Mouse (Mus musculus): Measurements from ENCODE around the gene Olfr1130. TPM values are rescaled to one million over a fixed set of nuclear protein-coding genes. Genes with fewer than 3 reads are reported as not detected.

Gene Olfr1130
- polyA plus RNA-seq (2012; rRNA removed) = not detected in 2 replicates

GRCm38 (mm10) chr2:87605912-87606311 is at the start of gene Olfr1130:
Gene Olfr1130 (plus strand): TSS chr2:87606212.

DNA sequence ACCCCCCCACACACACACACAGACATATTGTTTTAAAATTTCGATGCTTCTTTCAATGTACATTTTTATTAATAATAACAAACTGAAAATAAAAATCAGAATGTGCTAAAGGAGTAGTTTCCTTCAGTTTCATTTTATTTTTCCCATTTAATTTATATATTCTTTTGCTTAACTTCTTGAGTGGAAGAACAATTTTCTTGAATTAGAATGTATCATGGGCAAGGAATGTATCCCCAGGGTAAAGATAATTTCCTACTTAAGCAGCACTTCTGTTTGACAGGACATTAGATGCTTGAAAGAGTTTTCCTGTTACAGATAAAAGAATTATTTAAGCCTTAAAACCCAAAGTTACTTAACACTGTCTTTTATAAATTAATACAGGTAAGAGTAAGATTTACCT is 32.4 kb upstream of the Olfr1130 start, which contains the start of gene Olfr1129:
Gene Olfr1129, plus strand, starts transcription at position 301 of the 400 bp plus-strand sequence.

DNA sequence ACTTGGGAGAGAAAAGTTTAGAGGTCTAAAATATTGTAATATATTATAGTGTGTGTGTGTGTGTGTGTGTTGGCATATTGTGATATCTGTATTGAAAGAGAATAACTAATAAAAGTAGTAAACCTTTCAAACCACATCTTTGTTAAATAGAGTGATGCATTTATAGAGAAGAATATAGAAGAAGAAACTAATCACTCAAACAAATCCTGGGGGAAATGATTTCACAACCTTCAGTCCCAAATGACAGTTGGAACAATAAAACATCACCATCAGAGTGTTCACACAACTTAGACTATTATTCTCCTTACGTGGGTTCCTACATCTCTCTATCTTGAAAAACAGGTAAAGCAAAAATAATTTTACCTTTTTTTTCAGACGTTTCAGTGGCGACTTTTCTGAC is 20.8 kb downstream of the Olfr1130 start, which contains the start of gene Olfr1131:
Gene Olfr1131, plus strand, starts transcription at position 301 of the 400 bp plus-strand sequence.

DNA sequence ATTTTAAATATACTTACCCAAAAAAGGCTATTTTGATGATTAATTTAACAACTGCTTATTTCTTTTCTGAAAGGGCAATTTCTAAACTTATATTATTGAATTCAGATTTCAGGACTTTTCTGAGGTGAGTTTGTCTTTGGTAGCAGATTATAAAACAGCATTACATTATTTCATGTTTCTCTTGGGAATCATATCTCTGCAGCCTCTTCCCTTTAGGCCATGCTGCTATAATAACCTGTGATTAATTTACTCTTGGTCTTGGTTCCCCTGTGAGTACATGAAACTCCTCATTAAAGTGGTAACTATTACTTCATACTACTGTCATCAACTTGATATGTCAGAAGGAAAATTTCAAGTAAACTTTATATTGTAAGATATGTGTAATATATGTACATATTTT is 31.4 kb downstream of the Olfr1130 start, which contains the start of gene Olfr1132:
Gene Olfr1132, minus strand, starts transcription at position 101 of the 400 bp plus-strand sequence.

GRCm38 (mm10) chr2:87647274-87647673 is 41.3 kb downstream of the Olfr1130 start, which contains the start of gene Olfr1133:
Gene Olfr1133 (minus strand): TSS chr2:87647374.

DNA sequence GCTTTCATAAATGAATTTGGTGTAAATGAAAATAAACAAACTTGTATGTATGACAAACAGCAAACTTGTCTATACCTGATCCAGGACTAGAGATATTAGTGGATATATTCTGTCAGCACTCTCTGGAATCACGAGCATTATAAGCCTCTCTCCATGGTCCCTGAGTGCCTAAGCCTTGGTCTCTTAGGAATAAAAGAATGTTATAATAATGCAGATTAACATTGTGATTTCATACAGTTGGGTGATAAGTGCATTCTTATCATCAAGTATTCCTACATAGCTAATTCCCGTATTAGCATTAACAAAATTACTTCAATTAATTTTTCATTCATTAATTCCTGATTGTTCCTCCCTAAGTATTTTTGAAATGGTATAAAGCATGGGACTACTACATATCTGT is 52.3 kb downstream of the Olfr1130 start, which contains the start of gene Olfr1134:
Gene Olfr1134, minus strand, starts transcription at position 101 of the 400 bp plus-strand sequence.

Other genes with a start within 250 kb of the Olfr1130 start
- not detected in 2 replicates for gene Olfr1121, start 236.3 kb upstream of the Olfr1130 start, polyA plus RNA-seq (2012; rRNA removed)
- gene Olfr1122, start 220.4 kb upstream of the Olfr1130 start, polyA plus RNA-seq (2012; rRNA removed) = not detected in 2 replicates
- gene Olfr1123, start 189.6 kb upstream of the Olfr1130 start, polyA plus RNA-seq (2012; rRNA removed) = not detected in 2 replicates
- not detected in 2 replicates for gene Olfr1124, start 175.9 kb upstream of the Olfr1130 start, polyA plus RNA-seq (2012; rRNA removed)
- not detected in 2 replicates for gene Olfr1126, start 152.2 kb upstream of the Olfr1130 start, polyA plus RNA-seq (2012; rRNA removed)
- gene Pramel7, start 109.1 kb upstream of the Olfr1130 start, polyA plus RNA-seq (2012; rRNA removed) = not detected in 2 replicates
- not detected in 2 replicates for gene Pramel6, start 99.6 kb upstream of the Olfr1130 start, polyA plus RNA-seq (2012; rRNA removed)
- not detected in 2 replicates for gene Olfr153, start 74.4 kb upstream of the Olfr1130 start, polyA plus RNA-seq (2012; rRNA removed)
- gene Olfr1128, start 60.7 kb upstream of the Olfr1130 start, polyA plus RNA-seq (2012; rRNA removed) = not detected in 2 replicates
- not detected in 2 replicates for gene Olfr1129, start 32.3 kb upstream of the Olfr1130 start, polyA plus RNA-seq (2012; rRNA removed)
- gene Olfr1131, start 20.9 kb downstream of the Olfr1130 start, polyA plus RNA-seq (2012; rRNA removed) = not detected in 2 replicates
- gene Olfr1132, start 31.3 kb downstream of the Olfr1130 start, polyA plus RNA-seq (2012; rRNA removed) = not detected in 2 replicates
- gene Olfr1133, start 41.2 kb downstream of the Olfr1130 start, polyA plus RNA-seq (2012; rRNA removed) = not detected in 2 replicates
- gene Olfr1134, start 52.2 kb downstream of the Olfr1130 start, polyA plus RNA-seq (2012; rRNA removed) = not detected in 2 replicates
- gene Olfr1135, start 67.5 kb downstream of the Olfr1130 start, polyA plus RNA-seq (2012; rRNA removed) = not detected in 2 replicates
- not detected in 2 replicates for gene Olfr1136, start 87.7 kb downstream of the Olfr1130 start, polyA plus RNA-seq (2012; rRNA removed)
- not detected in 2 replicates for gene Olfr1137, start 107.0 kb downstream of the Olfr1130 start, polyA plus RNA-seq (2012; rRNA removed)
- not detected in 2 replicates for gene Olfr1138, start 133.8 kb downstream of the Olfr1130 start, polyA plus RNA-seq (2012; rRNA removed)
- gene Olfr1140, start 137.5 kb downstream of the Olfr1130 start, polyA plus RNA-seq (2012; rRNA removed) = not detected in 2 replicates
- gene Olfr1141, start 147.8 kb downstream of the Olfr1130 start, polyA plus RNA-seq (2012; rRNA removed) = not detected in 2 replicates
- gene Olfr152, start 173.3 kb downstream of the Olfr1130 start, polyA plus RNA-seq (2012; rRNA removed) = not detected in 2 replicates
- not detected in 2 replicates for gene Olfr1143, start 194.4 kb downstream of the Olfr1130 start, polyA plus RNA-seq (2012; rRNA removed)
- gene Olfr1145, start 203.6 kb downstream of the Olfr1130 start, polyA plus RNA-seq (2012; rRNA removed) = not detected in 2 replicates
- gene Olfr1148, start 224.3 kb downstream of the Olfr1130 start, polyA plus RNA-seq (2012; rRNA removed) = not detected in 2 replicates
- gene Olfr1150-ps1, start 237.8 kb downstream of the Olfr1130 start, polyA plus RNA-seq (2012; rRNA removed) = not detected in 2 replicates
- not detected in 2 replicates for gene Olfr1151, start 249.7 kb downstream of the Olfr1130 start, polyA plus RNA-seq (2012; rRNA removed)

All from stomach, adult 2 months (tissue).